Mouse (Mus musculus): ENCODE measurements around the gene Rnf217.

DNA sequence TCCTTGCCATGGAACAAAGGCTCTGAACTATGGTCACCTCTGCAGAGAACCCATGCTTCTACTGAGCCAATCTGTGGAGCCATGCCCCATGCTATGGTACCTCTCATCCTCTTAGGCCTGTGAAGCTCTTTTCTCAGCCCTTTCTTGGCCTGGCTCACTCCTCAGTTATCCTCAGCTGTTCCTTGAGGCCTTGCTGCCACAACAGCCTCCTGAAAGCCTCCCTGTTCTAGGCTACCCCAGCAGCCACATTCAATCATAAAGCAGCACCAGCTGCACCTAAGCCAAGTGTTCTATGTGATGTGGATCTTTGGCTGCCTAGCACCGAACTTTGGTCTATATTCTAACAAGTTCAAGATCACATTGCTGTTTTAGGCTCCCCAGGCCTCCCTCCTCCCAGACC lies 28.9 kb downstream of the Rnf217 start:
- TF ChIP-seq CTCF (conservative IDR thresholded peaks at IDR 0.05; ENCODE audit: insufficient read depth, insufficient read length, low read depth, low read length): no peak
- no peak for TF ChIP-seq POLR2A (IDR thresholded peaks at IDR 0.05; ENCODE audit: low read depth, low read length)
